Mouse (Mus musculus): ENCODE results near the gene Ldlrad2. TPM values are rescaled to one million over a fixed set of nuclear protein-coding genes. Genes with fewer than 3 reads are reported as not detected.
"Not testable (repeated sequence)": the region's sequence is repeated elsewhere in the genome, so short reads cannot be mapped to it uniquely, and the experiment has no call there.

Ldlrad2 gene
- total RNA-seq (2021): not detected

DNA sequence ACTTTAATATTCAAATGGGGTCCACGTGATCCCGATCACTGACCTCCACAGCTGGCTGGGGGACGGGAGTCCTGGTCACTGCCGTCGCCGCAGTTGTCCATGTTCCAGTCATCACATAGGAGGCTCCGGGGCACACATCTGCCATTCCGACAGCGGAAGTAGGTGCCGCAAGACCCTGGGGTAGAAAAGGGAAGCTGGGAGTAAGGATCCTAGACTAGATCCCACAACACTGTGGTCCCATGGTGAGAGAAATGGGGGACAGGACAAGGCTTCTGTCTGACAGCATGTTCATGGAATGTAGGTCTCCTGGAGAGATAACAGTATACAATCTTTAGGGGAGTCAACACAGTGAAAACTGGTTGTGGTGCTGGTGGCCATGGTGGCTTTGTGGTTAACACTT is at the start of gene Ldlrad2:
Gene Ldlrad2 (minus strand): TSS at position 101 of the 400 bp plus-strand sequence.
- intact Hi-C loops (cut with DNase I): no loop called here
- DNase-seq: no peak

DNA sequence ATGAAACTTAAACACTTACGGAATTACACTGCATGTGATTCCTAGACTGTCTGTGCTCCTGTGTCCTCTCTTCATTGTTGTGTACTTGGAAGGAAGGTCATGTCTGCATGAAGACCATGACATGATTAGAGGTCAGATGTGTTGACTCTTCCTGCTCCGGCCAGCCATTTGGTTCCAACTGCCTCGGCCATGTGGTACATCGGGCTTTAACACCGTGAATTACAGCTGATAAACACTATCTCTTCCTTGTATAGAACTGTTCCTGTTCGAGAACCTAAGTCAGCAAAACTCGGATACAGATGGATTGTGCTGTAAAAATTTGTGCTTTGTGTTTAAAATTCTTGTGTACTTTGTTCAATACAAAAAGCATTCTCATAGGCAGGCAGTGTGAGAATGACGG is 48.5 kb upstream of the Ldlrad2 start:
- intact Hi-C loops (cut with DNase I): no loop called here
- no peak for DNase-seq

DNA sequence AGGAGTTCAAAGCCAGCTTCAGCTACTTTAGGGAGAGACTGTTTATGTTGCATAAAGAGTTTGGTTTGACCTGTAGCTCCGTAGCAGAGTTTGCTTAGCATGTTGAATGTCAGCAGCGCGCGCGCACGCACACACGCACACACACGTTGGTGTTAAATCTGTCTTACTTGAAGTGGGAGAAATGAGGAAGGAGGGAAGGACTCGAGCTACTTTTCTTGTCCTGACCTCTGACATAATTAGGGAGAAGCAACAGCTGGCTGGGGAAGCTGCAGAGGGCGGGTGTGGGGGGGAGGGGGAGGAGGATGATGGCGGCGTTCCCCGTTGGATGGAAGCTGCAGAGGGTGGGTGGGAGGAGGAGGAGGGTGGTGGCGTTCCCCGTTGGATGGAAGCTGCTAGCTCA is 35.9 kb upstream of the Ldlrad2 start:
- DNase-seq: no peak
- intact Hi-C loops (cut with DNase I): no loop called here

DNA sequence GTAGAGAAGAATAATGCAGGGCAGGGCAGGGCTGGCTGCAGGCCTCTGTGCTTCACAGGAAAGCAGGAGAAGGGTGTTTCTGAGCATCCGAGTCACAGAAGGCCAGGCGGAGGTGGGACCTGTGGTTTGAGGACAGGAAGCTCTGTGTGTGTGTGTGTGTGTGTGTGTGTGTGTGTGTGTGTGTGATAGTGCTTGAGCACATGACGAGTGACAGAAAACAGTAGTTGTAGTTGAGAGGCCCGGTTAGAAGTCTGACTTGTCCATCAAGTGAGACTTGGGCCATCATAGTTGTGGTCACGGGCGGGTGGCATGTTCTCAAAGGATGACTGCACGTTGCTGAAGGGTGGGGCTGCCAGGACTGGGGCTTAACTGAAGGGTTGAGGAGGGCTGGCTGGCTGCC is 35.3 kb upstream of the Ldlrad2 start:
- no peak for DNase-seq
- intact Hi-C loops (cut with DNase I): no loop called here

DNA sequence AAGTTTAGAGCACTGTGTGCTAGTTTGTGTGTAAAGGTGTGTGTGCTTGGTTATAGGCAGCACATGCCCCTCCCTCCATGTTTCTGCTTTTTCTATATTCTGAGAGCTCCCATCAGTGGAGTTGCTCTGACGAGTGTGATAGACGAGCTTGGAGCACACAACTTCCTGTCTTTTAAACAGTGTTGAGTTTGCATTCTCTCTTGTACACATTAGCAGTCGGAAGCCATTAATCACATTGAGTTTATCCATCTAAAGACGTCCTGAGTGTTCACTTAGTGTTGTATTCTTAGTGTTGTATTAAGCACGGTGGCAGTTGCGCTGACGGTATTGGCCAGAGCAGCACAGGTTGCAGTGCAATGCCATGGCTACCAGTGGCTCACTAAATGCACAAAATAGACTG is 34.9 kb upstream of the Ldlrad2 start:
- intact Hi-C loops (cut with DNase I): no loop called here
- DNase-seq: no peak

DNA sequence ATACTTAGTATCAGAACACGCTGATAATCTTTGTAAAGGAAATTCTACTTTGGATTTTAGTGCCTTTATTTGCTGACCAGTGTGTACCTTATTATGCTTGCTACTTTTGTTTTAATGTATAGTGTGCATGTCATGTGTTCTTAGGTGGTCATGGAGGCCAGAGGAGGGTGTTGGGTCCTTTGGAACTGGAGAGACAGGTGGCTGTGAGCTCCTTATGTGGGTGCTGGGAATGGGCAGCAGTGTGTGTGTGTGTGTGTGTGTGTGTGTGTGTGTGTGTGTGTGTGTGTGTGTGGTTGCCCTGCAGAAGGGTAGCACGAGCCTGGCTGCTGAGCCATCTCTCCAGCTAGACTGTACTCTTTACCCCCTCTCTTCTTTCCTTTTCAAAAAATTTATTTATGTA is 32.7 kb upstream of the Ldlrad2 start:
- intact Hi-C loops (cut with DNase I): no loop called here
- no peak for DNase-seq

DNA sequence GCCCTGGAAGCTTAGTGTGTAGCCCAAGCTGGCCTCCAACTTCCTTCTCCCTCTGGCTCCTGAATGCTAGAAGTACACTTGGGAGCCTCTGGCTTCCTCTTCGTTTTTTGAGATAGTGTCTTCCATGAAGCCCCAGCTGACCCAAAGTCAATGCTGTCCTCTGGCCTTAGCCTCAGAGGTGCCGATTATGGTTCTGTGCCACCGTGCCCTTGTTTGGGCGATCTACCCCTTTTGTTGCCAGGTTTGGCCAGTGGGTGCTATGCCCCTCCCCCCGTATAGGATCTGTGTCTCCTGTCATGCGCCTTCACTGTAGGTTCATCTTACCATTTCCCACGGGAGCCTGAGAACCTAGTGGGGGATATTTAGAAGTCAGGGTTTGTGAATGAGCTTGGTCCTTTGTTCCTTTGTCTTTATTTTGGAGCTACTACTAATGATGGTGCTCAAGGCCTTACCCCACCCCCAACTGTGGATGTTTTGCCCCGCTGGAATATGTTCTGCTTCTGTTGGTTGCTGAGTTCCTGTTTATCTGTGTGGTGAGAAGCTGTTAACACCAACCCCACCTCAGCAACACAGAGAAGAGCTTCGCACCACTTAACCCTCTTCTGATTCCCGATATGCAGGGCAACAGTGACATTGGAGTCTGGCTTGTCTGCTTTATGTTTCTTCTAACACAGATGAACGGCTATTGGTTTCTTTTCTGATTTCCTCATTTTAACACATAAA is 29.2 kb upstream of the Ldlrad2 start:
- intact Hi-C loops (cut with DNase I): no loop called here
- no peak for DNase-seq

DNA sequence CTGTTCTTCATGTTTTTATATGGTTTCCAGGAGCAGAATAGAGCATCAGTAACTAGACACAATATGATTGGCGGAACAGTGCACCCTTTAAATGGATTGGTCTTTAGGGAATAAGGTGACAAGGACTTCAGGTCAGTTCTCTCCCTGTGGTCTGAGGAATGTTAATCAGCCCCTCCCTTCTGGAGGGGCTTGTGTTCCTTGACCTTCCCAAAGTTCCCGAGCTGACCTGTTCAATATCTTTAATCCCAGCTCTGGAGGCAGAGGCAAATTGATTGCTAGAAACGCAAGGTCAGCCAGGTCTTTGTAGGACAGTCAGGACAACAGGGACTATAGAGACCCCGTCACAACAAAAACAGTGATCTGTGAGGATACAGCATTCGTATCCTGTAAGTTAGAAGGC is 24.2 kb upstream of the Ldlrad2 start:
- intact Hi-C loops (cut with DNase I): no loop called here
- no peak for DNase-seq

DNA sequence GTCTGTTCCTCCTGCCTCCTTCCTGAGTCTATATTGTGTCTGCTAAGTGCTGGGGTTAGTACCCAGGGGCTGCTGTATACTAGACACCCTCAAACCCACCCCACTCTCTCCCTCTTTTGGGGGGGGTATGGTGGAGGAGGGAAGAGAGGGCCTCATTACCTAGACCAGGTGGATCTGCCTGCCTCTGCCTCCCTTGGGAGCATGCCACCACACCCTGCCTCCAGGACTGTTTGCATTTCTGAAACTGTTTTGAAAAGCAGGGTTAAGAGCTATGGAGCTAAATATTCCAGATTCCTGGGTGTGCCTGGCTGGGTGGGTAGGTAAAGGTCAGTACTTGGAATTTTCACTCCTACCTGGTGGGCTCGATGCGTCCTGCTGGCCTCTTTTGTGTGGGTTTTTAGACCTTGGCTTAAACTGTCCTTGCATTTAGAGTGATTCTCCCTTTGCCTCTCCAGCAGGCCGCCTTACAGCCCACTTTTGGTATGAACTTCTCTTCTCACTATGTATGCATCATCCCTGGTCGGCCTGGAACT is 22.8 kb upstream of the Ldlrad2 start:
- no peak for DNase-seq
- intact Hi-C loops (cut with DNase I): no loop called here

DNA sequence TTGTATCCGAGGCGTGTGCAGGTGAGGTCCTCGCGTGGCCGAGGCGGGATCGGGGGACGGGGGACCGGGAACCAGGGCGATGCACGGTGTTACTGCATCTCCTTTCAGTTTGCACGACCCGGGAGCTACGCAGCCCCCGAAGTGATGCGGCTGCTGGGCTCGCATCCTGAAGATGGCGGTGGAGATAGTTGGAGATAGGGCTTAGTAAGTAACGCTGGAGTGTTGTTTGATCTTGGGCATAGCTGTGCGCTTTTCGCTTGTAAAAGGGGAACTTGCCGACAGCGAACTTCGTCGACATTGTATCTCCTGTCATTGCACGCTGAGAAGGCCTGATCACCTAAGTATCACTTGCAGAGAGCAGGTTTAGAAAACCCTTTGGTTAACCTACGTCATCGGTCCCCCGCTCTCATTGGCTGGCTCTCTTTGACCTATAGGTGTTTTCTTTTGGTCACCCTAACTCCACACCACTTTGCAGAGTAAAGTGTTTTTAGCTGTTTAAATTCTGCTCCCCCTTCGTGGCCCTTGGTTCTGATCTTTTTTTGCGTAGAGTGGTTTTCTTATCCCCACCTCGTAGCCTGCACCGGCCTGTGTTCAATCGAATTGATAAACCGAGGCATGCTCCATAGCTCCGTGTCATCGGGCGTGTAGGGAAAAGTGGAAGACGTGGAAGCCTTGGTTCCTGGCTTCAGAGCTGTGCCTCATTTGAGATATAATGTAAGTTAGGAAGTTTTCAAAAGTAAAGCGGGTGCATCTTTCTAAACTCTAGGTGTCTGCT is 20.3 kb upstream of the Ldlrad2 start:
- no peak for DNase-seq
- intact Hi-C loops (cut with DNase I): loop anchor here (5.0 kb wide), 1 partner anchor 152 kb away; no protein-coding TSS in a partner anchor

DNA sequence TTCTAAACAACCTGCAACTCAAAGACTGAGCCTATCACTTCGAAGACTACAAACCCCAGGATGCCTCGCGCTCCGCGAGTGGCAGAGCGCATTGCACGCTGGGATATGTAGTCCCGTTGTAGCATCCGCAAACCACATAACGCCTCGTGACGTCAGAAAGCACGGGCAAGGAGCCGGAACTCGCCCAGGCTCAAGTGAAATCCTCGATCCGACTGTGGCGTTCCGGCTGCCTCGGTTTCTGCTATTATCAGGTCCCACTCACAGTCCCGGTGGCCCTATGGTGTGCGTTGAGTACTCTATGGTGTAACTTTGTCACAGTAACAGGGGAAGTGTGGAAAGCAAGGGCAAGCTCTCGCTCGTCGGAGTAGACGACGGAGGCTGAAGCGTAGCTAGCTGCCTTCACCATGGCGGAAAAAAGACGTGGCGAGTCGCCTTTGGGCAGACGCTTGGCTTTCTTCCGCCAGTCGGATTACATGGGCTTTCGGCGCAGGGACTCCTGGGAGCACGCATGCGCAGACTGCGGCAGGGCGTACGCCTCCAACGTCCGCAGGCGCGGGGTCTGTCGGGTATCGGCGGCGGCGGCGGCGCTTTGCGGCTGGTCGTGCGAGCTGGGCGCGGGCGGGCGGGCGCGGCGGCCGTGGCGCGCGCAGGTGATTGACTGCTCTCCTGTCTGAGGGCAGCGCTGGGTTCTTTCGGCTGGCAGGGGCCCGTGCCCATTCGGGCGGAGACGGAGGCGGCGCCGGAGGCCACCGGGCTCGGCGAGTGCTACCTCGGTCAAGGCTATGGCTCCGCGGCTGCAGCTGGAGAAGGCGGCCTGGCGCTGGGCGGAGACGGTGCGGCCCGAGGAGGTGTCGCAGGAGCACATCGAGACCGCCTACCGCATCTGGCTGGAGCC is 19.5 kb upstream of the Ldlrad2 start, which contains the start of gene Usp48:
Gene Usp48 (plus strand): TSS at position 155 of the 895 bp plus-strand sequence.
- DNase-seq: peak; percentile 98 to 99
- intact Hi-C loops (cut with DNase I): loop anchor here (5.0 kb wide), 1 partner anchor 152 kb away; no protein-coding TSS in a partner anchor

DNA sequence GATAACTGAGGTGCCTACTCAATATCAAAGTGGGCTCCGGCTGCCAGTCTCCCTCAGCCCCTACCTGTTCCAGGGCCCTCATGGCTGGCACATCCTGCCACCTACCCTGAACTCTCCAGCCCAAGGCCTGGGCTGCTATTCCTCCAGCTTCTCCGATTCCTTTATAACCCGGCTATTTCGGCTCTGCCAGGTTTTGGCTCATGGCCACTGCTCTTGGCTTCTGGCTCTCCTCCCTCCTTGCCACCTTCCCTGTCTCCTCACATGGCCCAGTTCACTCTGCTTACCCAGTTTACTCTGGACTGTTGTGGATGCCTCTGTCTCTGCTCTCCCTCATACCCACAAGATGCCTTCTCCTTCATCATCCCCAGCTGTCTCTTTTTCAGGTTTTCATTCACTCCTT is 16.6 kb upstream of the Ldlrad2 start:
- intact Hi-C loops (cut with DNase I): loop anchor here (5.0 kb wide), 1 partner anchor 149 kb away; no protein-coding TSS in a partner anchor
- no peak for DNase-seq

DNA sequence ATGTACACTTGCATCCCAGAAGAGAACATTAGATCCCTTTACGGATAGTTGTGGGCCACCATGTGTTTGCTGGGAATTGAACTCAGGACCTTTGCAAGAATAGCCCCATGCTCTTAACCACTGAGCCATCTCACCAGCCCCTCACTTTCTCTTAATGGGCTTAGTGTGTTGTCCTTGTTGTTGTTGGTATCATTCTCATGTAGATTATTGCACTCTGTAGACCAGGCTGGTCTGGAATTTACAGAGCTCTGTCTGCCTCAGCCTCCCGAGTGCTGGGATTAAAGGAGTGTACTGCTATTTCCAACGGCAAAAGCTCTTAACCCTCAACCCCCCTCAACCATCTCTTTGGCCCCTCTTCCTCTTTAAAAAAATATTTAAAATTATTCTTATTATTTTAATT is 15.2 kb upstream of the Ldlrad2 start:
- no peak for DNase-seq
- intact Hi-C loops (cut with DNase I): no loop called here

DNA sequence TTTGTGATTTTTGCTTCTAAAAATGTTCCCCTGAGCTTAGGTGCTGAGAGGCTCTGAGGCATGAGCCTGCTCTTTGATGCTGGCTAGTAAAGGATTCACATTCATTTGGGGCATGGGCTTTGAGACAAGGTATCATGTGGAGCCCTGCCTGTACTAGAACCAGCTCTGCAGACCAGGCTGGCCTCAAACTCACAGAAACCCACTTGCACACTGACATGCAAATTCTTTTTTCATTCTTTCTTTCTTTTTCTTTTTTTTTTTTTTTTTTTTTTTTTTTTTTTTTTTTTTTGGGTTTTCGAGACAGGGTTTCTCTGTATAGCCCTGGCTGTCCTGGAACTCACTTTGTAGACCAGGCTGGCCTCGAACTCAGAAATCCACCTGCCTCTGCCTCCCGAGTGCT is 14.7 kb upstream of the Ldlrad2 start:
- DNase-seq; intact Hi-C loops (cut with DNase I): not testable (repeated sequence)

DNA sequence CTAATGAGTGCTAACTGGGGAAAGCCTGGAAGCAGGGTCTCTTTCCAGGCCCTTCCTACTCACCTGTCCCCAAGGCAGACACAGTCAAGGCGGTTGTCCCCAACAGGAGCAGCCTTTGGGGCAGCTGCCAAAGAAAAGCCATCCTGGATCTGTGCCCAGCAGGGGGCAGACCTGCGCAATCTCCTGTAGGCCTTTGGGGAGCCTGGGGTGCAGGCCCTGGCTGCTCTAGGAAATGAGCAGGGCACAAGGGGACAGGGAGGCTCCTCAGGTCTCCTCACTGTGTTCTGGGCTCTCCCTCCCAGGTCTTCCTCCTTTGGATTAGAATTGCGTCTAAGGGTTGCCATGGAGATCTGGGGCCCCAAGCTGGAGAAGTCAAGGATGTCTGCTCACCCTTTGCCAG is 7.4 kb upstream of the Ldlrad2 start:
- DNase-seq: peak in 1 of 2 experiments; percentile 32
- intact Hi-C loops (cut with DNase I): no loop called here

DNA sequence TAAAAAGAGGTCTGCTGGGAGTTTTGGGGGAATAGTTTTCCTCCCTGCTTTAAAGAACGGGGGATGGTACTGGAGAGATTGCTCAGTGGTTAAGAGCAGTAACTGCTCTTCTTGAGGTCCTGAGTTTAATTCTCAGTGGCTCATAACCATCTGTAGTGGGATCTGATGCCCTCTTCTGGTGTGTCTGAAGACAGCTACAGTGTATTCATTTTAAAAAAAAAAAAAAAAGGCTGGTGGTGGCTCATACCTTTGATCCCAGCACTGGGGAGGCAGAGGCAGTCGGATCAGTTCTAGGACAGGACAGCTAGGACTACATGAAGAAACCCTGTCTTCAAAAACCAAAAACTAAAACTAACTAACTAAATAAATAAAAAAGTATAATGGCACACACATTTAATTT is 5.9 kb upstream of the Ldlrad2 start:
- intact Hi-C loops (cut with DNase I): no loop called here
- DNase-seq: no peak

DNA sequence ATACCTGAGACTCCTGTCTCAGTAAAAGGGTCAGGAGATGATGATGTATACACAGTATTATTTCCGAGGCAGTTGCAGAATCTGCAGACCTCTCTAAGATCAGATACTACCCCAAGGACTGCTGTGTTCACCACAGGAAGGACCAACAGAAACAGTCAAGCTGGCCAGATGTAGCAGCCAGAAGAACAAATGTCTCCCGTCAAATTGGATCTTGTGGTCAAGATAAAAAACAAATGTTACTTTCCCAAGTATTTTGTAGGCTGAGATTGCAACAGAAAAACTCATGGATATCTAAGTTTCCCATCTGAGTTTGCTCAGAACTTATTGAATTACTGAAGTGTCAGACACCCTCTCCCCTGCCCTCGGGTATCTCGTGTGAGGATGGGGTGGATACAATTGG is 5.4 kb upstream of the Ldlrad2 start:
- intact Hi-C loops (cut with DNase I): loop anchor here (5.0 kb wide), 1 partner anchor 137 kb away; no protein-coding TSS in a partner anchor
- DNase-seq: no peak

DNA sequence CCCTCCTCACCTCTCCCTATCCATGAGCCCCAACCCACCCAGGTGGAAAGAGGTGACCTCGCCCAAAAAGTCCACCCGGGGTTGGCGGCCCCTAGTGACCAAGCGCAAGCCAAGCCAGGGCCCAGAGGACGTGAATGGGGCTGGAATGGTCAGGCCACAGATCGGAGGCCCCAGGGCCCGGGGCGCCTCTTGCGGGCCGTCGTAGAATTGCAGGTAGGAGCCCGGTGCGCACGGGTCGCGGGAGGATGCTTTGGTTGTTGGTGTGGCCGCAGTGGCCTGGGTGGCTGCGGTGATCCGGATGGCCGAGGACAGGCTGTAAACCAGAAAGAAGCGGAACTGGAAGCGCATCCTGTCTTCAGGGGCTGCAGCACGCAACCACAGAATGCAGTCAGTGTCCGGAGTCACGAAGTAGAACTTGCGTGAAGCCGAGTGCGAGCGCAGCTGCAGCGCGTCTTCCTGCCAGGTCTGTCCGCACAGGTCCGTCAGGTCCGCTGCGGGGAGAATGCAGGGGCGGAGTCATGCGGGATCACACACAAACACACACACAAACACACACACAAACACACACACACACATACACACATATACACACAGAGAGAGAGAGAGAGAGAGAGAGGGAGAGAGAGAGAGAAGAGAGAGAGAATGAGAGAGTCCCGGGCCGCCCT is 3.9 kb upstream of the Ldlrad2 start:
- DNase-seq: peak; percentile 57 to 62
- intact Hi-C loops (cut with DNase I): loop anchor here (5.0 kb wide), 1 partner anchor 136 kb away; no protein-coding TSS in a partner anchor

DNA sequence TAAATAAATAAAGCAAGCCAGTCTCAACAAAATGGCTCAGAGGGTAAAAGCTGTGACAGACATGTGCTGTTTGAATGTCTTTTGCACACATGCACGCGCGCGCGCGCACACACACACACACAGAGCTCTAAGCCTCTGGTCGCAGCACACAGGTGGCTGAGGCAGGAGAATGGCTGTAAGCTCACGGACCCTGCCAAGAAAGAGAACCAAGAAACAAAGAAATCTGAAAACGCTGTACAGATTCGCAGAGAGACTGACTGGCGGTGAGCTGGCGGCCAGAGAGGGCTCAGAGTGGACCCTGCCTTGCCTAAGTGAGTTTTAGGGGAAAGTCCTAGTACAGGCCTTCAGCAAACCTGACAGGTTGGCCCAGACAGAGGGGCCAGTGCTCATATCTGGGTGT is 3.1 kb upstream of the Ldlrad2 start:
- intact Hi-C loops (cut with DNase I): loop anchor here (5.0 kb wide), 1 partner anchor 135 kb away; no protein-coding TSS in a partner anchor
- DNase-seq: no peak

DNA sequence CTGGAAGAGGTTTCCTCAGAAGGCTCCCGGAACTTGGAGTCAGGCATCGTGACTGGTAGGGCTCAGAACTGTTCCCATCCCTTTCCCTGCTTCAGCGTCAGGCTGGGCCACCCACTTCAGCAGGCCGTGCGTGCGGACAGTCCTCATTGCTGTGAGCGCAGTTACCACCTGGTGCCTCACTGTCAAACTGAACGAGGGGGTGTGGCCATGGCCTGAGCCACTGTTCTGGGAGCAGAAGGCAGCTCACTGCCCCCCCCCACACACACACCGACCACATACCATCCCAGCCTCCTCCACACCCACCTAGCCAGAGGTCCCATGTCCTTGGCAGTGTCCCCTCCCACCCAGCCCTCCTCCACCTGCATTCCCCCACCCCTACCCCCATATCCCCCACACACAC is 4.5 kb downstream of the Ldlrad2 start:
- DNase-seq: no peak
- intact Hi-C loops (cut with DNase I): loop anchor here (2.0 to 5.0 kb wide), 2 partner anchors 19 to 38 kb away; no protein-coding TSS in a partner anchor

Data from heart, postnatal 36 days (tissue).